Mouse (Mus musculus) stomach, embryonic 15.5 days (tissue): Measurements from ENCODE around the gene Prmt1. TPM values are rescaled to one million over a fixed set of nuclear protein-coding genes. Genes with fewer than 3 reads are reported as not detected.

ENCODE experiments used
- microRNA-seq: library from miRNA; unstranded; fragments of <30 nt; microRNA quantifications from one replicate; pipeline ENCODE4, GENCODE M21; 2016
- polyA plus RNA-seq: library from polyadenylated mRNA; unstranded; fragments of >200 nt; fragmentation: Nextera tagmentation; extraction: Ambion mirVana; gene quantifications from 2 replicates; pipeline ENCODE4 v1.2.1, GENCODE M21; 2015

Gene Prmt1
- polyA plus RNA-seq, 1 experiment from 2014 or later: 396 TPM

Small RNA genes within 50 kb of the gene (microRNA-seq; reads per million reads assigned to microRNA genes)
- 0.77 reads per million for gene Mir7054

Other genes starting within 250 kb of the Prmt1 start
- 32.5 and 33.2 TPM in 2 replicates for gene Vrk3, start 238.2 kb downstream of the Prmt1 start, polyA plus RNA-seq
- 2.1 and 2.3 TPM in 2 replicates for gene Zfp473, start 235.5 kb downstream of the Prmt1 start, polyA plus RNA-seq
- 79.3 and 79.8 TPM in 2 replicates for gene Nup62, start 170.5 kb downstream of the Prmt1 start, polyA plus RNA-seq
- gene Il4i1, start 170.2 kb downstream of the Prmt1 start, polyA plus RNA-seq: 1.3 and 1.4 TPM in 2 replicates
- 5.3 and 6.4 TPM in 2 replicates for gene Atf5, start 169.9 kb downstream of the Prmt1 start, polyA plus RNA-seq
- 110 and 112 TPM in 2 replicates for gene Akt1s1, start 137.6 kb downstream of the Prmt1 start, polyA plus RNA-seq
- gene Tbc1d17, start 137.5 kb downstream of the Prmt1 start, polyA plus RNA-seq: 64.5 and 72.0 TPM in 2 replicates
- 25.5 and 32.7 TPM in 2 replicates for gene Pnkp, start 129.4 kb downstream of the Prmt1 start, polyA plus RNA-seq
- 291 and 320 TPM in 2 replicates for gene Ptov1, start 116.8 kb downstream of the Prmt1 start, polyA plus RNA-seq
- gene Med25, start 93.9 kb downstream of the Prmt1 start, polyA plus RNA-seq: 88.7 and 91.0 TPM in 2 replicates
- 22.2 and 24.2 TPM in 2 replicates for gene Fuz, start 90.5 kb downstream of the Prmt1 start, polyA plus RNA-seq
- 61.5 and 61.6 TPM in 2 replicates for gene Ap2a1, start 57.1 kb downstream of the Prmt1 start, polyA plus RNA-seq
- gene Tsks, start 43.4 kb downstream of the Prmt1 start, polyA plus RNA-seq: 0.09 and 0.14 TPM in 2 replicates
- 19.3 and 19.4 TPM in 2 replicates for gene Cpt1c, start 11.7 kb downstream of the Prmt1 start, polyA plus RNA-seq
- gene Irf3, start 11.1 kb upstream of the Prmt1 start, polyA plus RNA-seq: 89.5 and 94.4 TPM in 2 replicates
- 47.3 and 47.7 TPM in 2 replicates for gene Bcl2l12, start 12.1 kb upstream of the Prmt1 start, polyA plus RNA-seq
- gene Scaf1, start 29.8 kb upstream of the Prmt1 start, polyA plus RNA-seq: 32.4 and 39.3 TPM in 2 replicates
- 58.0 and 59.8 TPM in 2 replicates for gene Rras, start 31.4 kb upstream of the Prmt1 start, polyA plus RNA-seq
- gene Prr12, start 66.3 kb upstream of the Prmt1 start, polyA plus RNA-seq: 9.1 and 9.6 TPM in 2 replicates
- 52.8 and 55.5 TPM in 2 replicates for gene Nosip, start 75.9 kb upstream of the Prmt1 start, polyA plus RNA-seq
- gene Prrg2, start 76.1 kb upstream of the Prmt1 start, polyA plus RNA-seq: 20.5 and 24.7 TPM in 2 replicates
- gene Rcn3, start 105.7 kb upstream of the Prmt1 start, polyA plus RNA-seq: 320 and 325 TPM in 2 replicates
- 92.1 and 94.1 TPM in 2 replicates for gene Fcgrt, start 117.3 kb upstream of the Prmt1 start, polyA plus RNA-seq
- gene Rps11, start 137.9 kb upstream of the Prmt1 start, polyA plus RNA-seq: 1,420 and 1,462 TPM in 2 replicates
- 1,296 and 1,308 TPM in 2 replicates for gene Rpl13a, start 142.2 kb upstream of the Prmt1 start, polyA plus RNA-seq
- 0.42 TPM in 1 of 2 replicates, not detected in the other for gene Gm45713, start 149.7 kb upstream of the Prmt1 start, polyA plus RNA-seq
- 2.2 and 2.5 TPM in 2 replicates for gene Flt3l, start 149.9 kb upstream of the Prmt1 start, polyA plus RNA-seq
- 80.3 and 90.0 TPM in 2 replicates for gene Pih1d1, start 167.7 kb upstream of the Prmt1 start, polyA plus RNA-seq
- 49.3 and 58.7 TPM in 2 replicates for gene Aldh16a1, start 168.0 kb upstream of the Prmt1 start, polyA plus RNA-seq
- gene Slc17a7, start 177.4 kb upstream of the Prmt1 start, polyA plus RNA-seq: 0.13 TPM in 1 of 2 replicates, not detected in the other
- not detected in 2 replicates for gene Gfy, start 193.0 kb upstream of the Prmt1 start, polyA plus RNA-seq
- not detected in 2 replicates for gene Pth2, start 194.4 kb upstream of the Prmt1 start, polyA plus RNA-seq
- gene Ccdc155, start 218.3 kb upstream of the Prmt1 start, polyA plus RNA-seq: 0.55 and 0.64 TPM in 2 replicates
- gene Dkkl1, start 225.6 kb upstream of the Prmt1 start, polyA plus RNA-seq: 1.1 and 1.4 TPM in 2 replicates
- 123 and 141 TPM in 2 replicates for gene Tead2, start 229.2 kb upstream of the Prmt1 start, polyA plus RNA-seq